Mouse (Mus musculus) intestine, embryonic 16.5 days (tissue): ENCODE results near the gene Myo19. TPM values are rescaled to one million over a fixed set of nuclear protein-coding genes. Genes with fewer than 3 reads are reported as not detected.

Experiments used
- ATAC-seq: fragments of 200-750 bp; cut with Nextera tagmentation; 2 replicates; pipeline ENCODE4 v1.8.0; 2017; ENCODE audit warnings: moderate TSS enrichment, moderate library complexity
- H3K27ac ChIP-seq: fragments of 300-500 bp; sonication (generic); 2 replicates; pipeline ENCODE4 v1.5.1; 2014; ENCODE audit warnings: mild to moderate bottlenecking, low read length
- H3K27me3 ChIP-seq: fragments of 300-500 bp; sonication (generic); replicated peaks from 2 replicates; pipeline ENCODE4 v1.6.1; 2014; ENCODE audit warnings: low read length, control low read depth, mixed read lengths; ENCODE audit not compliant: control insufficient read depth, insufficient read depth
- H3K36me3 ChIP-seq: fragments of 300-500 bp; sonication (generic); 2 replicates; pipeline ENCODE4 v1.6.1; 2014; ENCODE audit warnings: low read length, control low read depth; ENCODE audit not compliant: control insufficient read depth, insufficient read depth
- H3K4me1 ChIP-seq: fragments of 300-500 bp; sonication (generic); 2 replicates; pipeline ENCODE4 v1.6.1; 2014; ENCODE audit warnings: low read length, control low read depth, mixed read lengths; ENCODE audit not compliant: control insufficient read depth, insufficient read depth
- H3K4me2 ChIP-seq: fragments of 300-500 bp; sonication (generic); 2 replicates; pipeline ENCODE4 v1.6.1; 2014; ENCODE audit warnings: low read depth, low read length, control low read depth
- H3K4me3 ChIP-seq: fragments of 300-500 bp; sonication (generic); 2 replicates; pipeline ENCODE4 v1.5.1; 2014; ENCODE audit warnings: mild to moderate bottlenecking, low read length
- H3K9ac ChIP-seq: fragments of 300-500 bp; sonication (generic); 2 replicates; pipeline ENCODE4 v1.6.1; 2014; ENCODE audit warnings: low read depth, low read length
- H3K9me3 ChIP-seq: fragments of 300-500 bp; sonication (generic); 2 replicates; pipeline ENCODE4 v1.6.1; 2016; ENCODE audit warnings: low read length, control low read depth; ENCODE audit not compliant: control insufficient read depth
- WGBS: fragments of 180-500 bp; shearing (Covaris S2); extraction: QIAGEN DNeasy Blood & Tissue Kit; methylation state at CpG from one replicate; pipeline ENCODE4 v1.1.7; 2014; 5-methylcytosine and 5-hydroxymethylcytosine counted together
- polyA plus RNA-seq: library from polyadenylated mRNA; unstranded; fragments of >200 nt; fragmentation: Nextera tagmentation; extraction: Ambion mirVana; gene quantifications from 2 replicates; pipeline ENCODE4 v1.2.1, GENCODE M21; 2015

The Myo19 gene
- polyA plus RNA-seq, 1 experiment from 2014 or later = 7.5 TPM

DNA sequence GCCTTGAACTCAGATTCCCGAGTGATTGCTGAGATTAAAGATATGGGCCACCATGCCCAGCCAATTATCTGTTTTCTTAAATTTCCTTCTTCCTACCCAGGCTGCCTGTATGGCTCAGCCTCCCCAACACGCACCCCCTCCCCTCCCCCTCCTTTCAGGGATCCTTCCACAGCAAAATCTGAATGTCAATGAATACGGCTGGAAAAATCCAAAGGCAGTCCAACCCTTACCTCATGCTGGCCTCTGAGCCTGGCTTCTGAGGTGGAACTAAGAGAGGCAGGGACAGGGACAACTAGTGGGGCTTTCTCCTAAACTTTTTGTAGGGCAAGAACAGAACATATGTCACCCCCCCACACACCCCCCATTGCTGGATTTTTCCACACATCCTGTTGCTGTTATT lies 68.2 kb downstream of the Myo19 start:
- no peak for ATAC-seq
- WGBS = 57% methylated on average over 3 of the region's 3 CpGs
- H3K4me1 ChIP-seq = no peaks in the 10 kb centered on the region
- H3K27ac ChIP-seq = no peak overlapping the region
- no peak overlapping the region for H3K9ac ChIP-seq
- no peaks in the 10 kb centered on the region for H3K36me3 ChIP-seq
- H3K4me3 ChIP-seq = no peak overlapping the region
- H3K27me3 ChIP-seq = peaks cover 4% of the 10 kb centered on the region; the same call in 1 of the 2 replicates
- no peak overlapping the region for H3K4me2 ChIP-seq
- H3K9me3 ChIP-seq = no peaks in the 10 kb centered on the region

DNA sequence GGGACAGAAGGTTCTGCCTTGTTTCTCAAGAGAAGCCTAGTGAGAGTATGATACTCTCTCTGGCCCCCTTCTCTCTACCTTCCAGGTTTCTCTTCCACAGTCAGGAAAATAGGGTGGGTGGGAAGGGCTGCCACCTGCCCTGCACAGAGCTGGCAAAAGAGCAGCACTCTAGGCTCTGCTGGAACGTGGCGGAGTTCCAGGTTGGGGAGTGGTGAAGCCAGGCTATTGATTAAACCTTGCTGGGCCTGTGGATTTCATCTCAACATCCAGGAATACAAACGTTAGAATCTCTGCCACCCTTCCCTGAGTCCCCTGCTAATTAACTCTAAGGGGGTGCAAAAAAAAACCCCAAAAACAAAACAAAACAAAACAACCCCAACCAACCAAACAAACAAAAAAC lies 68.6 kb downstream of the Myo19 start:
- ATAC-seq = no peak
- no peak overlapping the region for H3K4me2 ChIP-seq
- 38% methylated on average over 3 of the region's 3 CpGs for WGBS
- H3K9me3 ChIP-seq = no peaks in the 10 kb centered on the region
- H3K36me3 ChIP-seq = no peaks in the 10 kb centered on the region
- peaks cover 4% of the 10 kb centered on the region; the same call in 1 of the 2 replicates for H3K27me3 ChIP-seq
- no peak overlapping the region for H3K9ac ChIP-seq
- no peak overlapping the region for H3K4me3 ChIP-seq
- H3K4me1 ChIP-seq = no peaks in the 10 kb centered on the region
- no peak overlapping the region for H3K27ac ChIP-seq

DNA sequence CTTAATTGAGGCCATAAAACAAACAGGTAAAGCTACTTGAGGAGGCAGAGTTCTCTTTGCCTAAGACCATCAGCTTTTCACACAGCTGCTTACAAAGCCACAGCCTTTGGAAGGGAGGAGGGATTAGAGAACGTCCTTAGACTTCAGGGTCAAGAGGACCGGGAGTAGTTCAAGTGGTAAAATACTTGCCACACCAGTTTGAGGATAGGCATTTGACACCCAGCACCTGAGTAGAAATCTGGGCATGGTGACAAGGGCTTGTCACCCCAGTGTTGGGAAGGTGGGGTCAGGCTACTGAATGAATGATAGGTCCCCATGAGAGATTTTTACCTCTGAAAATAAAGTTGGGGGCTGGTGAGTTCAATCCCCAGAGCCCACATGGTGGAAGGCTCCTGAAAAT lies 72.7 kb downstream of the Myo19 start:
- no peak overlapping the region for H3K27ac ChIP-seq
- WGBS = 28% methylated on average over 2 of the region's 2 CpGs
- 0 out of 2 replicates have a peak, but pooled peaks have one; percentile 44 for ATAC-seq

DNA sequence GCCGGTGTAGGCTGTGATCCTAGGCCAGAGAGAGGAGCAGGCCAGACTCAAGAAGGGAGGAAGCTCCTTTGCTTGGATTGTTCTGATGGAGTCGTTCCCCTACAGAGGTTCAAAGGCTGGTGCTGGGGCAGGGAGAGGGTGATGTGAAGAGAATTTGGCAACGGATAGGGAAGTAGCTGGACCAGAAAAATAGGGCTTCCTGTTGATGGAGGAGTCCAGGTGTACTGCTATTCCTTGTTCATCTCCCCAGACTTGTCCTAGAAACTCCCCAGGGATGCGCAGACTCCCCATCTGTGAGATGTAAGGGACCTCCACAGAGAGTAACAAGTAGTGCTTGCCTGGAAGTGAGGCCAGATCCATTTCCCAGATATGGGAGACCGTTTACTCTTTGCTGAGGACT lies 76.5 kb downstream of the Myo19 start:
- WGBS = 27% methylated on average over 5 of the region's 5 CpGs
- H3K27ac ChIP-seq = no peak overlapping the region
- H3K4me1 ChIP-seq = peaks cover 13% of the 10 kb centered on the region
- no peaks in the 10 kb centered on the region for H3K36me3 ChIP-seq
- H3K4me2 ChIP-seq = no peak overlapping the region
- no peak overlapping the region for H3K9ac ChIP-seq
- H3K4me3 ChIP-seq = no peak overlapping the region
- peaks cover 35% of the 10 kb centered on the region for H3K27me3 ChIP-seq
- no peak for ATAC-seq
- H3K9me3 ChIP-seq = no peaks in the 10 kb centered on the region

More for the DNA sequence above, 72.7 kb downstream of the Myo19 start:
- peaks cover 16% of the 10 kb centered on the region for H3K27me3 ChIP-seq
- peaks cover 2% of the 10 kb centered on the region; the same call in 1 of the 2 replicates for H3K4me1 ChIP-seq
- no peaks in the 10 kb centered on the region for H3K36me3 ChIP-seq
- H3K4me3 ChIP-seq = no peak overlapping the region
- H3K9me3 ChIP-seq = no peaks in the 10 kb centered on the region
- no peak overlapping the region for H3K9ac ChIP-seq
- no peak overlapping the region for H3K4me2 ChIP-seq

DNA sequence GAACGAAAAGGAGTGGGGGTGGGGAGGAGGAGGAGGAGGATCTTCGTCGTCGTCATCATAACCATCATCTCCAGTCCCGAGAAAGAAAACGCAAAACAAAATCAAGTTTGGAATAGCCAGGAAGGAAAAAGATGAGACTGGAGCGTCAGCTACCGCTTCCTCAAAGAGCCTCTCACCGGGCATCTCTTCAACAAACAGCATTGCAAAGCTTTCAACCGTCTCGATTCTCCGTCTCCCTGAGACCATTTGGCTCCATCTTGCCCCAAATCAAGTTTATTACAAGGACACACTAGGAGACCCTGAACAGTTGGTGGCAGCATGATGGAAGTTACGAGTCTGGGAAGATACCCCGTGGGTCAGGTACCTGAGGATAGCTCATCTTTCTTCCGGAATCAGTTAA lies 77.2 kb downstream of the Myo19 start:
- Histone ChIP-seq H3K4me1 (peaks cover 13% of the 10 kb centered on the region), H3K4me2 (peak overlapping the region; percentile 49), H3K27ac (no peak overlapping the region), H3K4me3 (peak overlapping the region; percentile 33), H3K27me3 (peaks cover 35% of the 10 kb centered on the region), H3K9me3 (no peaks in the 10 kb centered on the region), H3K9ac (peak overlapping the region; percentile 24; the same call in 1 of the 2 replicates), H3K36me3 (no peaks in the 10 kb centered on the region)
- no peak for ATAC-seq
- WGBS = 4% methylated on average over 15 of the region's 15 CpGs

DNA sequence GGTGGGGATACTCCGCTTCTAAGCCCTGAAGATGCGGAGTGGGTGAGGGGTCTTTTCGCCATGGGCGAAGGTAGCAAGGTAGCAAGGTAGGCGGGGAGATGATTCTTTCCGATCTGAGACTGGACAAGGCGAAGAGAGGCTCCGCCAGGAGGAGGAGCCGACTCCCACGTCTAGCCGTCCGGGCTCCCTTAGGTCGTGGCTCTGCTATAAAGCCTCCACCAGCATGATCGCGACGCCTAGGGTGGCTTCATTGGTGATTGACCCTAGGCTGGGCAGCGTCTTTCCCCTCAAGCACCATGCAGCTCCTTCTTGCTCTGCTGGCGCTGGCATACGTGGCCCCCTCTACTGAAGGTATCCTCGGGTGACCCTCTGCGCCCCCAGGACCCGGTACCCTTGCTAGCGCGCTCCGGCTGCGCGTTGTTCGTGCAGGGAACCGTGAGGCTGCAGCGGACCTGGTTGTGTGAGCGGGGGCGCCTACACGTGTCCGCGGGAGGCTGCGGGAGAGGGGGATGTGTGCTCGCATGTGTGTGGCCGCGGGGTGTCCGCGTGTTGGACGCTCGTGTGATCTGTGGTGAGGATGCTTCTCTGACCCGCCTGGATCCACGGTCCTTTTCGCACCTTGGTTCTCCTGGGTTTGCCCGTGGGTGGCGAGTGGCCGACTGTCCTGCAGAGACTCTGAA lies 77.8 kb downstream of the Myo19 start, which contains the start of gene Car4:
Gene Car4 (plus strand): TSS at position 196 of the 680 bp plus-strand sequence.
- Histone ChIP-seq H3K36me3 (no peaks in the 10 kb centered on the region), H3K27me3 (peaks cover 35% of the 10 kb centered on the region), H3K27ac (no peak within 1 kb of the TSS), H3K9me3 (no peaks in the 10 kb centered on the region), H3K4me2 (peak within 1 kb of the TSS; percentile 49), H3K4me1 (peaks cover 13% of the 10 kb centered on the region), H3K9ac (peak within 1 kb of the TSS; percentile 24; the same call in 1 of the 2 replicates), H3K4me3 (peak within 1 kb of the TSS; percentile 33)
- WGBS = under 1% methylated on average over 49 of the region's 49 CpGs
- no peak for ATAC-seq

DNA sequence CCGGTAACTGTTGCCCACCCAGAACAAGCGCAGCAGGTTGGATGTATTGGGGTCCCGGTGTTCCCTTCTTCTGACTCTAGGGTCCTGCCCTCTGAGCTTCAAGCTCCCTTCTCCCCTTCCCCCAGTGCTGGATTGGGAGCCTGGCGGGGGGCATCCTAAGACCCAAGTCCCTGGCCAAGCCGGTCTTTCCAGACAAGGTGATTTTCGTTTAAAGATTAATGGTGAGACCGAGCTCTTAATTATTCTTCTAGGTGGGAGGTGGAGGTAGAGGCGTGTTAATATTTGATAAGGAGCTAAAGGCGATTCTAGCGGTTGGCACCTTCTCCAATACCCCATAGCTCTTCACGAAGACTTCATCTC lies 78.3 kb downstream of the Myo19 start:
- no peak for ATAC-seq
- Histone ChIP-seq H3K9me3 (no peaks in the 10 kb centered on the region), H3K4me2 (peak overlapping the region; percentile 49), H3K36me3 (no peaks in the 10 kb centered on the region), H3K4me3 (peak overlapping the region; percentile 33; the same call in 1 of the 2 replicates), H3K27ac (no peak overlapping the region), H3K9ac (no peak overlapping the region), H3K27me3 (peaks cover 35% of the 10 kb centered on the region), H3K4me1 (peaks cover 13% of the 10 kb centered on the region)
- 3% methylated on average over 11 of the region's 11 CpGs for WGBS

DNA sequence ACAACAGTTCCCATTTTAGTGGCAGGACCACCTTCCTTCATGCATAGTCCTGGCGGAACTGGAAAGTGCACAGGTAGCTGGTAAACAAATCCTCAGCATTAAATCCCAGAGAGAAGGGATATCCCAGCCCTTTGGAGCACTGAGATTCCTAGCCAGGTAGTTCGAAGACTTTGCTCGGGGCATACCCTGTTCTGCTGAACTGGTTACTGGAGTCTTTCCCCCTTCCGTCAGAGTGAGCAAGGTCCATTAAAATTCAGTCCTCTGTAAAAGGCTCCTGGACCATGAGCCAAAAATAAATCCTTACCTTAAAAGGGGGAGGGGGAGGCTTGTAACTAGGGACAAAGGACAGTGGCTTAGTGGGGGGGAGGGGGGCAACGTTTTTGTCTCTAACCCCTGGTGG lies 79.2 kb downstream of the Myo19 start:
- WGBS = 35% methylated on average over 5 of the region's 5 CpGs
- no peak overlapping the region for H3K9ac ChIP-seq
- peaks cover 13% of the 10 kb centered on the region for H3K4me1 ChIP-seq
- no peak overlapping the region for H3K4me3 ChIP-seq
- no peak overlapping the region for H3K4me2 ChIP-seq
- H3K9me3 ChIP-seq = no peaks in the 10 kb centered on the region
- H3K27me3 ChIP-seq = peaks cover 35% of the 10 kb centered on the region
- H3K36me3 ChIP-seq = no peaks in the 10 kb centered on the region
- no peak overlapping the region for H3K27ac ChIP-seq
- no peak for ATAC-seq

DNA sequence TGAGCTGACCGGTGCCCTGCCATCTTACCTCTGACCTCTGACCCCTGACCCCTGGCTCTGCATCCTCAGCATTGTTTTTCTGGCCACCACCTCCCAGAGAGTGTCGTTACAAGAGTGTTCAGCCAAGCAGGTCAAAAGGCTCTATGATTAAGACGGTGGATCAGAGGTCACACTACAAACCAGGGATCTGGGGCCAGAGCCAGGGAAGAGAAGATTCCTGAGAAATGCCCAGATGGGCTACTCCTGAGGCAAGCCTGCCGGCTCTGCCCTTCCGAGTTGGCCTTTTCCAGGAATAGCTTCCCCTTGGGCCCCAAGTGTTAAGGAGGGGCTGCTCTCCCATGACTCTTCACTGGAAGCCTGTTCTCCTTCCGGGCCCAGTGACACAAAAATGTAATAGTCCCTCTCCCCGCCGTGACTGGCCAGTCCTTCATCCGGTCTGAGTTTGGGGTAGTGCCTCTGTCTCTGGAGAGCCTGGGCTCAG lies 79.8 kb downstream of the Myo19 start:
- ATAC-seq = peak; percentile 46; the same call in 1 of the 2 replicates
- Histone ChIP-seq H3K4me1 (peaks cover 13% of the 10 kb centered on the region), H3K9me3 (no peaks in the 10 kb centered on the region), H3K27me3 (peaks cover 35% of the 10 kb centered on the region), H3K4me2 (no peak overlapping the region), H3K27ac (no peak overlapping the region), H3K4me3 (no peak overlapping the region), H3K9ac (no peak overlapping the region), H3K36me3 (no peaks in the 10 kb centered on the region)
- WGBS = 8% methylated on average over 9 of the region's 9 CpGs
